Mouse (Mus musculus): ENCODE data around the gene Retsat. TPM values are rescaled to one million over a fixed set of nuclear protein-coding genes. Genes with fewer than 3 reads are reported as not detected.

Gene Retsat
- total RNA-seq (2021), result 309 and 334 TPM in 2 replicates
- long read RNA-seq, transcript Retsat-201 (11 exons, 3,027 nt), result major isoform, 342 of 416 reads
- long read RNA-seq, partial matches to known transcripts, result 63 of 416 reads
- long read RNA-seq, other reads (novel, unspliced or antisense), result 11 of 416 reads

DNA sequence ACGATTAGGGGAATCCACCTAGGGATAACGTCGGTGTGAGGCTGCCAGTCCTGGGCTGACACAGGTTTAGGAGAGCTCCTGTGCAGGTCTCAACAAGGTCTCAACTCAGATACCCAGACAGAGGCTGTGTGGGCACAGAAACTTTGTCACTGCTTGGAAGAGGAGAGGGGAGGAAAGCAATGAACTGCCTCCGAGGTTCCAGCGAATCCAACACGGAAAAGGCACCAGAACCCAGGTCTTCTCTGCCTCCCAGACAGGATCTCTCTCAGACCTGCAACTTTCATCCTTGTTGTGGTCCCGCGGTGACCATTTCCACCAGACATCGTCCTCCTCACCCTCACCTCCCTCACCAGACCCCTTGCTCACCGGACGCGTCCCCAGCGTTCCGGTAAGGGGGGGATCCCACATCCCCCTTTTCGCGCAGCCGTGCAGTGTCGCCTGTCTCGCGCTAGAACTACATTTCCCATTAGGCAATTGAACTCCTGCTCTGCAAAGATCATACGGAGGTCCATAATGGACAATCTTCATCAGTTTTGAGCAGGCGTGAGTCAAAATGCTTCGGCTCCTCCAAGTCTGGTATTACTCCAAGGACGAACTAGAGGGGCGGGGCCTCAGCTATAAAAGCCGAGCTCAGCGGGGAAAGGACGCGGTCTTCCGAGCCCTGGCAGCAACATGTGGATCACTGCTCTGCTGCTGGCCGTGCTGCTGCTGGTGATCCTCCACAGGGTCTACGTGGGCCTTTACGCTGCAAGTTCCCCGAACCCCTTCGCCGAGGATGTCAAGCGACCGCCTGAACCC lies at the start of gene Retsat, which contains the start of gene Elmod3:
TSS of gene Retsat (plus strand) at position 520 of the 798 bp plus-strand sequence.
TSS of gene Elmod3 (minus strand) at position 458 of the 798 bp plus-strand sequence.
- DNase-seq, result peak; percentile 94

DNA sequence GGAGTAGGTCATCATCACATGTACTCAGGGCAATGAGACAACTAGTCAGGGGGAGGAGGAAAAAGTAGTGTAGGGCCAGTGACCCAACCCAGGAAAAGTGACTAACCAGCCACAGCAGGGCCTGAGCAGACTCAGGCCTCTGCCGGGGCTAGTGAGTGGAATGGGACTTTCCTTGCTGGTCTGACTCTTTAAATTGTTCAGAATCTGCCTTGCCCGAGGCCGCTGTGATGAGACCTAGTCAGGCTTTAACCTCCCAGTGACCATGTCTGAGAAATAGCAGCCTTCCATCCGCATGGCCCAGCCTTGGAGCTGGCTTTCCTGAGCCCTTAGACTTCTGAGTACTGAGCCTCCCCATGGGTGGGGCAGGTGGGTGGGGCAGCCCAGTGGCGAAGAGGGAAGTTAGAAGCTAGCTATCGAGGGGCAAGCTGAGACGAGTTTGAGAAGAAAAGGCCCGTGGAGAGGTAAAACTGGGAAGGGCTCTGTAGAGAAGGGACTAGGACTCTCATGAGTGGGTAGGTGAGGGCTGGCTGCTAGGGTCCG lies 49.2 kb upstream of the Retsat start:
- DNase-seq, result no peak

DNA sequence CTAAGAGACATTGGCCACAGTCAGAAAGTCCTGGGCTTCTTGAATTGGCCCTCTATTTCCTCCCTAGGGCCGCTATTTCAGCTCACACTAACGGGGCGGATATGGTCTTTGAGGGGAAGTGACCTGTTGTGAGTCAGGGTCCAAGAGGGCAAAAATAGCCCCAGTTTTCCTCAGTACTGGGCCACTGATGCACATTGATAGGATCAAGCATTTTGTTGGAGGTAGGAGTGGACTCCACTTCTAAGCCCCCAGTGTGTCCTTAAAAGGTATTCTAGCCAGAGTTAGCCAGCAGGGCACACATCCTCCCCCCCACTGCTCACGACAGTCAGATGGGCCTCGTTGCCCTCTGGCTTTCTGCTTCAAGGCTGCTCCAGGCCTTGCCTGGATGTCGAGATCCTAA lies 48.2 kb upstream of the Retsat start:
- no peak for DNase-seq

DNA sequence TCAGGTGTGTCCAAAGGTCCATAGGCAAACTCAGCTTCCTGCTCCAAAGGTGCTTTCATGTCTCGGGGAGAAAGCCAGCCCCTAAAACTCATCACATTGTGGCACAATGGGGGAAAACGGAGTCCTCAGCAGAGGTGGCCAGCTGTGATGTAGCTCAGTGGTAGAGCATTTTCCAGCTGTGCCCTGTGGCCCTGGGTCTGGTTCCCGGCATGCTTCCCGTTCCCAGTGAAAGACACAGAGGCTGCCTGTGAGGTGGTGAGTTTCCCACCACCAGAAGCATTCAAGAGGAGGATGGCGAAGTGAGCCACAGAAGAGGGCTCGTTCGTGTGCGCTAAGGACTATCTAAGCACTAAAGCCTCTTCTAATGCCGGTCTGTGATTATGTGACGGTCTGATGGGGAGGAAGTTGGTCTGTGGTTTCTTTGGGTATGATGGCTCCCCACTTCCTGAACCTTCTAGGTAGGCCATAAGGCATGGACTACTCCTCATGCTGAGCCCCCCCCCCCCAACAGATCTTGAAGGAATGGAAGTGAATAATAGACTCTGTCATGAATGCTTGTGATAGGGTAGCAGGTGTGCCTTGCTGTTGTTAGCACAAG lies 47.7 kb upstream of the Retsat start:
- no peak for DNase-seq

DNA sequence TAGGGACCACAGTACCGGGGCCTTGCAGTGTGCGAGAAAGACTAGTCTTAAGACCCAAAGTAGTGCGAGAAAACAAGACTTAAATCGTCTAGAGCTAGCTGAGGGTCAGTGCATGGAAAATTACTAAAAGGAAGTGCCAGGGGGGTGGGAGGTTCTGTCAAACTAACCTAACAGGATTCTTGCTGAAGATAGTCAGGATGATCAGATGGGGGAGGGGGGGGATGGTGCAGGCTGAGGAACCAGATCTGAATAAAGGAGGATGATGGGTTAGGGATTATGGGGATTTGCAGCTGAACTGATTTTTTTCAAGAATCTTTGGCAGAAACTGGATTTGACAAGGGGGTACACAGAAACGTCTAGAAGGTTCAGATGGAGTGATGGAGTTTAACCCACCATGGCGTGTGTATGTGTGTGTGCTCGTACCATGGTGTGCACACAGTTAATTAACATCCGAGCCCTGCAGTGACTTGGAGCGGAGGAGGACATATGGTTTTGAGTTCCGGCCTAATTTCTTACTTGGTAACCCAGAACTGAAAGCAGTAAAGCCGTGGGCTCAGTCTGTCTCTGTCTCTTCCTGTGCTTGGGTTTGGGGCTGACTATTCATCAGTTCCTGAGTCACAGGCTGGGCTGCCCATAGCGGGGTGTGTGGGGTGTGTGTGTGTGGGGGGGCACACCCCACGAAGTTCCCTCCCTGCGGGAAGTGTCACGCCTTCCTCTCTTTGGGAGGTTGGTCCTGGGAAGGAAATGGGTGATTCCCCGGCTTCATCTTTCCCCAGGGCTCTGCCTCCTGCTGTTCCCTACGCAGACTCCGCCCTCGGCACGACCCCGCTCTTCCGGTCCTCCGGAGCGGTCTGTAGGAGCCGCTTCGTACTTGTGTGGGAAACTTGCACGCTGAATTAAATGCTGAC lies 45.9 kb upstream of the Retsat start:
- peak; percentile 67 for DNase-seq

DNA sequence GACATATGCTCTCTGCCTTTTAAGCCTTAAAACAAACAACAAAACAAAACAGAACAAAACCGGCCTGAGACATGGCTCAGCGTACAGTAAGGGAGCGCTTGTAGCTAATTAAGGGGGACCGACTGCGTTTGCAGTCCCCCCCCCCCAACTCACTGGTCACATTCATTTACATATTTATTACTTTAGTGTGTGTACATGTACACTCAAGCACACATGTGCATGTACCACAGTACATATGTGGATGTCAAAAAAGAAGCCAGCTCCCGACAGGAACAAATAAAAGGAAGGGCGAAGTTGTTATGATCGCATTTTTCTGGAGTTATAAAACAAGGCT lies 45.2 kb upstream of the Retsat start:
- no peak for DNase-seq

DNA sequence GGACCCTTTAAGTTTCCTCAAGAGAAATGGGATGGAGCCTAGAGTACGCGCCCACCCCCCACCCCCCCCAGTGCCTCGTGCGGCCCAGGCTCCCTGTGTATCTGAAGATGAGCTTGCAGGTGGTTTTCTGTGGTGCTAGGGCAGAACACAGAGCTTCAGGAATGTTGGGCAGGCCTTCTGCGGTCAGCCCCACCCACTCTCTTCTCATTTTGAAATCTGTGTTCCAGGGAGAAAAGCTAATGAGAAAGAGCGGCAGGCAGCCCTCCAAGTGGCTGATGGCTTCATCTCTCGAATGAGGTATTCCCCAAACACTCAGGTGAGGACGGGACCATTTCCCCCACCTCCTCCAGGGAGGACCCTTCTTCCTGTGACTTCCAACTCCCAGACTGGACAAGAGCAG lies 37.5 kb upstream of the Retsat start:
- DNase-seq, result no peak

DNA sequence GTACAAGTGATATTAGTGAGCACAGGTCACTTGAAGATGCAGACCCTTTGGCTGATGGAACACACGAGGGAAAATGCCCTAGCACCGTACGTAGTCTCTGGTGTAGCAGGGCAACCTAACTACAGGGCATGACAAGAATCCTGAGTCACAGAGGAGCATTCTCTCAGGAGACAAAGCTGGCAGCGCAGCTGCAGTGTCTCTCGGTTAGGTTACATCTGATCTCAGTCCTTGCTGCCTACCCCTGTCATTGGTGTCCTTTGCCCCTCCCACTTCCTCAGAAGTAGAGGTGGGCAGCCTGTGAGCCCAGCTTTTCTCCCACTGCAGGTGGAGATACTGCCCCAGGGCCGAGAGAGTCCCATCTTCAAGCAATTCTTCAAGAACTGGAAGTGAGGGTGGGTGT lies 35.8 kb upstream of the Retsat start:
- no peak for DNase-seq

DNA sequence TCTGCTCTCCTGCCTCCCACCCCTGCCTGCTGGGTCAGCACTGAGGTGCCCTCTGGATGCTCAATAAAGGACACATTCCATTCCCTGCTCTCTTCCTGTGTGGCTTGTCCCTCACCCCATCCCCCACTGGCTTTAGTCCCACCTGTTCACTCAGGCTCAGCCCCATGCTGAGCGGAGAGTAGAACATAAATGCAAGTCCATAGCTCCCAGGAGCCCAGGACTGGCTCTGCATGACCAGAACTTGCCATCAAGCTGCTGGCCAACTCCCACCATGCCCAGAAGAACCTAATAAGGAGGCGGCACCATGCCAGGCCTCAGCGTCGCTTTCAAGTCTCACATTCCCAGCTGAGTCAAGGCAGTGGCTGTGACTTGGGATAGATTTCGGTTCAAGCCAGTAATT lies 35.4 kb upstream of the Retsat start:
- DNase-seq, result no peak

DNA sequence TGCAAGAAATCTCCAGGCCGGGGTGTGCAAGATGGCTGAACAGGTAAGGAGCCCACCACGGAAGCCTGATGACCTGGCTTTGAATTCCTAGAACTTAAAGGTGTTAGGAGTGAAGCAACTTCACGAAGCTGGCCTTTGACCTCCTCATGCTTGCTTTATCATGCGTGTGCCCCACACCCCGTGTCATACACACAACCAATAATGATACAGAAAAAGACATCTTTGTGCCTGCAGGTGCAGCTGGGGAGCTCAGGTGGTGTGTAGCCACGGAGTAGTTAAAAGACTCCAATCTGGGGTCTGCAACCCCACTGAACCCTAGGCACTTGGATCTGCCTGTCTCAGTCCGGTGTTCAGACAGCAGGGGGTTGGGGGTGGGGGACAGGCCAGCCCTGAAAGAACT lies 32.8 kb upstream of the Retsat start:
- no peak for DNase-seq

DNA sequence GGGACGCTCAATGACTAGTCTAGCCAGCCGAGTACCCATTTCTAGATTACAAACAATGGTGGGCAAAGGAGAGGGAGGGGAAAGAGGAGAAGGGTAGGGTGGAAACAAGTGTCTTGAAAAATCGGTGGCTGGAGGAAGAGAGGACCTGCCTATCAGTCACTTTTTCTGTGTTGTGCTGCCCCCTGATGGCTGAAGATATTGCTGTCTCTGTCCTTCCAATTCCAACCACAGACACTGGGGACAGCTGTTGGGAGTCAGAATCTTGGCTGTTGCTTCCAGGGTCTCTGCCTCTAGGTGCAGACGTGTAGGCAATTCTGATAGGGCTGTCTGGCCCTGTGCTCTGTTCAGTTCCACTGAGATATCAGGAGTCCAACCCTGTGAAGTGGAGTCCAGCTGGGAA lies 32.2 kb upstream of the Retsat start:
- peak; percentile 80 for DNase-seq

DNA sequence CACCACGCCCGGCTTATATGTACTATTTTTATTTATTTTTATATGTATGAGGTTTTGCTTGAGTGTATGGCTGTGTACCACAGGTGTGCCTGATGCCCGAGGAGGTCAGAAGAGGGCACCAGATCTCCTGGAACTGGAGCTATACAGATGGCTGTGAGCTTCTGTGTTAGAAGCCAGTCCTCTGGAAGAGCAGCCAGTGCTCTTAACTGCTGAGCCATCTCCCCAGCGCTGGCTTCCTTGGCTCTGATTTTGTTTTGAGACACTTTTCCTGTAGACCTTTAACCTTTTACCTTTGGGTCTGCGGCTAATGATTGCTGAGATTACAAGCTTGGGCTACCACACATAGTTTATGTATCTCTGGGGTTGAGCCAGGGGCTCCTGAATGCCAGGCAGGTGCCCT lies 30.8 kb upstream of the Retsat start:
- DNase-seq, result no peak

DNA sequence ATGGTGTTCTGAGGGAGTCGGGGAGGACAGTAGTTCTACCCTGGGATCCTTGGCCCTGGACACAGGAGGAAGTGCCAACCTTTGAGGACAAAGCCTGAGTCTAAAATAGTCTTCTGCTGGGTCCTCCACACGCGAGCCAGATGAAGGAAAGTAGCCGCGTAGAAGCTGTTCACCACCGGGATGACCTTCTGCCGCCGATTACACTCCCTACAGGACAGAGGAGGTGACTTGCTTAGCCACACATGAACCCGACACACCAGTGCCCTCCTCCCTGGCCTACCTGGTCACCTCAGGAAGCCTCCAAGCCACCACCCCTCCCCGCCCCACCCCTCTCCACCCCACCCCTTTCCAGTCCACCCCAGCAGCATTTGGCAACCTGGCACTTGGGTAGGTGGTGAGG lies 29.5 kb upstream of the Retsat start:
- no peak for DNase-seq

DNA sequence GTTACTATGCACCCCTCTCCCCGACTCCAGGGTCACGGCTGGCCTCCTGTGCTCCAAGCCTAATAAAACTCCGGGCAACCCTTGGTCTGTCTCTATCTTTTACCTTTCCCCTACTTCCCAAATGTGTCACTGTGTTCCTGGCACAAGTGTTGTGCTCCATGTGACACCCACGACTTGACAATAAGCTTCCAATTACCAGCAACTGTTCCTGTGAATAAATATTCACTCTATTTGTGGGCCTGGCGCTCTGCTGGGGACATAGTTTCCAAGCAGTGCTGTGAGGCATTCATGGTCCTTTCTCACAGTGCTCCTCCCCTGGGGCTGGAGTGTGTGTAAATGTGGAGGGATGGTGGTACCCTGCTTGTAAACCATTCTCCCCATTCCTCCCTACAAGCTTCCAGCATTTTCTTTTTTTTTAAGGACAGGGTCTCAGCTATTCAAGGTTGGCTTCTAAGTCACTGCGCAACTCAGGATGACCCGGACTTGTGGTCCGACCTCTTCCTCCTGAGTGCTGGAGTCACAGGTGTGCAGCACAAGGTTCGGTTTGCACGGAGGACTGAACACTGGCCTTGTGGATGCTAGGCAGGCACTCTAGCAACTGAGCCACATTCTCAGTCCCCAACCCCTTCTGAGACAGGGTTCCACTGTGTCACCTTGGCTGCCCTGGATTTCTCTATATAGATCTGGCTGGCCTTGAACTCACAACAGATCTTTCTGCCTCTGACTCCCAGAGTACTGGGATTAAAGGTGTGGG lies 27.5 kb upstream of the Retsat start:
- DNase-seq, result no peak

DNA sequence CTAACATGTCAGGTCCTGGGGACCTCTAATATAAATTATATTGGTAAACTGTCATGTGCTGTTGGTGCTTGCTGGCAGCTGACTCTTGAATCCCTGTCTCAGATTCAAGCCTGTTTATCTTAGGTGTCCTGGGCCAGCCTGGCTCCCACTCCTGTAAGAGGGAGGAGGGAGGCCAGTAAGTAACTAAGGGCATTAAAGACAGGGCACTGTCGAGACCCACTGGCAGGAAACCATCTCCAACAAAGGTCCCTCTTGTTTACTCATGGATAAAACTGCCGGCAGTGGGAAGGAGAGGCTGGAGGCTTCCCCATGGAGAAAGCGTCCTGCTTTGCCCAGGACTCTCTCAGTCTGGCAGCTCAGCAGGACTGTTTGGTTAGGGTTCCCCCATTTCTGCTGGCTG lies 26.4 kb upstream of the Retsat start:
- no peak for DNase-seq

DNA sequence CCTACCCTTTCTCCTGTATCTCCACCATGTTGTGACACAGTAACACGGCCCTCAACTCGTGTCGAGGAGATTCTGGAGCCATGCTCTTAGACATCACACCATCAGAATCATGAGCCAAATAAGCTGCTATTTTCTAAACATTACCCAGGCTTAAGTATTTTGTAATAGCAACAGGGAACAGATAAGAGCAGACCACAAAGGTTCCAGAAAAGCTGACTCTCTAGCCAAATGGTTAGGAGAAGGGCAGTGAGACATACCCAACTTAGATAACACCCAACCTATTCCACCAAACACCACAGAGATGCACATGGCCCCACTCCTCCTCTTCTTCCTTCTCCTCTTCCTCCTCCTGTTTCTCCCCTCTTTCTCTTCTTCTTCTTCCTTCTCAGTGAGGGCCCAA lies 22.2 kb upstream of the Retsat start:
- no peak for DNase-seq

DNA sequence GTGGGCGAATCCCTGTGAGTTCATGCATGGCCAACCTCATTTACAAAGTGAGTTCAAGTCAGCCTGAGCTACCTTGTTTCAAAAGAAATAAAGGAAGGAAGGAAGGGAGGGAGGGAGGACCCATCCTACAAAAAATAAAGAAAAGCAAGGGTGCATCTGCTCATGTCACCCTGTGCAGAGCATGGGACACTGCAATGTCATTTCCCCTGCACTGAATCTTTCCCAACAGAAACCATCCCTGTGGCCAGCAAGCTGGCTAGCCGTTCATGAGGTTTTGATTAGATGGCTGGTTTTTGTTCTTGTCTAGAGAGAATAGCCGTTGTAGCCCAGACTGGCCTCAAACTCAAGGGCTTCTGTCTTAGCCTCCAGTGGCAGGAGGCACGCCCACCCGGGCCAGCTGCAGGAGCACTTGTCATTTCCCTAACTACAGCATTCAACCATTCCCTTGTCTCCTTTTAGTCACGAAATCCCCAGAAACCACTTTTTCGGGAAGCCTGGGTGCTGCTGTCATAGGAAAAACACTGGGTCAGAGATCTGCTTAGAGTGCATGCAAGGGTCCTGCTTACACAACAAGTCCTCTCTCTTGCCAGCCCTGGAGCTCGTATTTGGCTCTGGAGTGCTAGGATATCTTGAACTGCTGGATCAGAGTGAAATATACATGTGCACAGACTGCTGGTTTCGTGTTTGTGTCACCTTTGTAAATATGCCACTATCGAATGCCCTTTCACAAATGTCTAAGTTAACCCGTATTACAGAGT lies 16.5 kb upstream of the Retsat start:
- no peak for DNase-seq

DNA sequence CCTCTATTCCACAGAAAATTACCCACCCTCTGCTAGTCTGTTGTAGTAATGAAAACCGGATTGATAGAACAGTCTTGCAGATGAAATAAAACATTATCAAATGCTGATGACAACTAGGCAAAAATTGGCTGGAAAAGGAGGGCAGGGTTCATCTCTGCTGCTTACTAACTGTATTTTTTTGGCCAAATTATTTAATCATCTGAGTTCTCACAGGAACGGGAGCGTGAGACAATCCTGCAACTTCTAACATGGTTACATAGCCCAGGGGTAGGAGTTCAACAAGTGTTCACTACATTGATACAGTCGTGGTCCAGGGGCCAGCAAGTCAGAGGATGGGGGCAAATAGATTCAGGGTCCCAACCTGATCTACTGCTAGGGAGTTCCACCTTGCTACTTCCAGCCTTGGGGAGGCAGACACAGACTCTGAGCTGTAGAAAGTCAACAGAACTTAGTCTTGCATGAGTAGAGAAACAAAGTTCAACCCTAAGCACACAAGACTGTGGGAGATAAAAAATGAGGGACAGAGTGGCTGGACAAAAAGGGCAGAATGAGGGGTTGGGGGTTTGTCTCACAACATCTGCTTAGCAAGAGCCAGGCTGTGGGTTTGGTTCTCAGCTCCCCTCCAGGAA lies 14.9 kb upstream of the Retsat start:
- DNase-seq, result no peak

DNA sequence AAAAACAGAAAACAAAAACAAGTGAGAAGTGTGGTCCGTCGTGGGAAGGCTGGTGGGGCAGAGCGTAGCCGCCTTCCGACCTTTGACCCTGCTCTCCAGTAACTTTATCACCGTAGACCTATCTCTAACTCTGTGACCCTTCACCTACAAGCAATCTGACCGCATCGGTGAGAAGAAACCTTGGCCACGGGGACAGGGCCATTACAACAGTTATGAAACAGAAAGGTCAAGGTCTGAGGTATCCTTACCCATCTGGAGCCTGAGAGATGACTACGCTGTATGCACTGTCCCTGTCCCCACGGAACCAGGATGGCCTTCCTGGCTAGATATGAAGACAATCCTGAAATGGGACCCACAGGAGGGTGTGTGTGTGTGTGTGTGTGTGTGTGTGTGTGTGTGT lies 14.1 kb upstream of the Retsat start:
- no peak for DNase-seq

DNA sequence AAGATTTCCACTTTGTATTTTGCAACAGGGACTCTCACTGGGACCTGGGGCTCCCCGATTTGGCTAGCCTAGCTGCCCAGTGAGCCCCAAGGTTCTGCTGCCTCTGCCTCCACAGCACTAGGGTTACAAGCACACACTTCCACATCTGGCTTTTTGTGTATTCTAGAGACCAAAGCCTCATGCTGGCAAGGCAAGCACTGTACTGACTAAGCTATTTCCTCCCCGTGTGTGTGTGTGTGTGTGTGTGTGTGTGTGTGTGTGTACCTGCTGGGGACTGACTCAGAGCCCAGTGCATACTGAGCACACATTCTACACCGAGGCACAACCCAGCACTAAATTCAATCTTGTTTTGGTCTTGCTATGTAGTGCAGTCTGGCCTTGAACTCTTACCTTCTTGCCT lies 11.6 kb upstream of the Retsat start:
- peak; percentile 22 for DNase-seq

DNA sequence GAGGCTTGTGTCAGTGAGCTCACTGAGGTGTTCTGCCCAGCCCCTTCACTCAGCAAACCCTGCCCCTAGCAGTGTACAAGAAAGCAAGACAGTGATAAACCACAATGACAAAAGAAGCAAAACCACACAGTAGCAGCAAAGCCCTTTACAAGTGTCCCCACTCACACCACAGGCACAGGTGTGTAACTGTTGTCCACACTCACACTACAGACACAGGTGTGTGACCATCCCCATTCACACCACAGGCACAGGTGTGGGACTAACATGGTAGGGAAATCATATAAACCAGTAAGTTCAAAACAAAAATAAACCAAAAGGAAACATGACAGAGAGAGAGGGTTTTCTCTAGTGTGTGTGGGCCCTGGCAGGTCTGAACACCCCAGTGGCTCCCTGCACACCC lies 10.0 kb upstream of the Retsat start:
- DNase-seq, result no peak
